Mouse (Mus musculus): ENCODE data around the gene Gm10197. TPM values are rescaled to one million over a fixed set of nuclear protein-coding genes. Genes with fewer than 3 reads are reported as not detected.

The Gm10197 gene
- polyA plus RNA-seq, 1 experiment, result not detected

GRCm38 (mm10) chr19:53360265-53360958 is 11.2 kb downstream of the Gm10197 start:
- Histone ChIP-seq H3K27me3 (replicated peaks; ENCODE audit: control insufficient read depth, insufficient read depth, low read length) (no peaks in the 10 kb centered on the region), H3K4me3 (ENCODE audit: insufficient read depth, low read depth, low read length) (peak overlapping the region; percentile 16; the same call in 1 of the 2 replicates), H3K36me3 (ENCODE audit: control insufficient read depth, insufficient read depth, low read length) (no peaks in the 10 kb centered on the region), H3K27ac (ENCODE audit: insufficient read depth, low read depth, low read length) (peak overlapping the region; percentile 59), H3K4me1 (ENCODE audit: control insufficient read depth, insufficient read depth, low read length) (peaks cover 3% of the 10 kb centered on the region; the same call in 1 of the 2 replicates)
- WGBS, result 40% methylated on average over 8 of the region's 8 CpGs
- TF ChIP-seq CTCF (conservative IDR thresholded peaks at IDR 0.05; ENCODE audit: insufficient read depth, insufficient read length, low read depth, low read length) (no peak), POLR2A (IDR thresholded peaks at IDR 0.05; ENCODE audit: low read depth, low read length) (no peak)
- peak; percentile 85 for DNase-seq

GRCm38 (mm10) chr19:53359160-53360033 is 12.2 kb downstream of the Gm10197 start:
- no peaks in the 10 kb centered on the region for H3K36me3 ChIP-seq (ENCODE audit: control insufficient read depth, insufficient read depth, low read length)
- H3K4me1 ChIP-seq (ENCODE audit: control insufficient read depth, insufficient read depth, low read length), result peaks cover 3% of the 10 kb centered on the region; the same call in 1 of the 2 replicates
- no peaks in the 10 kb centered on the region for H3K27me3 ChIP-seq (replicated peaks; ENCODE audit: control insufficient read depth, insufficient read depth, low read length)
- H3K4me3 ChIP-seq (ENCODE audit: insufficient read depth, low read depth, low read length), result peak overlapping the region; percentile 16
- peak; percentile 73 for DNase-seq
- 56% methylated on average over 22 of the region's 22 CpGs for WGBS
- TF ChIP-seq POLR2A (IDR thresholded peaks at IDR 0.05; ENCODE audit: low read depth, low read length) (no peak), CTCF (conservative IDR thresholded peaks at IDR 0.05; ENCODE audit: insufficient read depth, insufficient read length, low read depth, low read length) (no peak)
- peak overlapping the region; percentile 55 for H3K27ac ChIP-seq (ENCODE audit: insufficient read depth, low read depth, low read length)

- WGBS, result 88% methylated on average over 16 of the region's 16 CpGs
- Histone ChIP-seq H3K36me3 (ENCODE audit: control insufficient read depth, insufficient read depth, low read length) (no peaks in the 10 kb centered on the region), H3K27ac (ENCODE audit: insufficient read depth, low read depth, low read length) (no peak overlapping the region), H3K27me3 (replicated peaks; ENCODE audit: control insufficient read depth, insufficient read depth, low read length) (no peaks in the 10 kb centered on the region), H3K4me3 (ENCODE audit: insufficient read depth, low read depth, low read length) (no peak overlapping the region), H3K4me1 (ENCODE audit: control insufficient read depth, insufficient read depth, low read length) (peaks cover 10% of the 10 kb centered on the region; the same call in 1 of the 2 replicates)
- TF ChIP-seq CTCF (conservative IDR thresholded peaks at IDR 0.05; ENCODE audit: insufficient read depth, insufficient read length, low read depth, low read length), result no peak
- no peak for TF ChIP-seq POLR2A (IDR thresholded peaks at IDR 0.05; ENCODE audit: low read depth, low read length)
- no peak for DNase-seq
Observed at GRCm38 (mm10) chr19:53355065-53355464, 16.5 kb downstream of the Gm10197 start.

- DNase-seq, result peak; percentile 45
- Histone ChIP-seq H3K4me1 (ENCODE audit: control insufficient read depth, insufficient read depth, low read length) (peaks cover 10% of the 10 kb centered on the region; the same call in 1 of the 2 replicates), H3K36me3 (ENCODE audit: control insufficient read depth, insufficient read depth, low read length) (no peaks in the 10 kb centered on the region), H3K27ac (ENCODE audit: insufficient read depth, low read depth, low read length) (no peak overlapping the region), H3K4me3 (ENCODE audit: insufficient read depth, low read depth, low read length) (no peak overlapping the region), H3K27me3 (replicated peaks; ENCODE audit: control insufficient read depth, insufficient read depth, low read length) (no peaks in the 10 kb centered on the region)
- TF ChIP-seq POLR2A (IDR thresholded peaks at IDR 0.05; ENCODE audit: low read depth, low read length) (no peak), CTCF (conservative IDR thresholded peaks at IDR 0.05; ENCODE audit: insufficient read depth, insufficient read length, low read depth, low read length) (no peak)
- WGBS, result 55% methylated on average over 7 of the region's 7 CpGs
Observed at GRCm38 (mm10) chr19:53354271-53355000, 17.1 kb downstream of the Gm10197 start.

GRCm38 (mm10) chr19:53353864-53354263 is 17.7 kb downstream of the Gm10197 start:
- Histone ChIP-seq H3K27ac (ENCODE audit: insufficient read depth, low read depth, low read length) (no peak overlapping the region), H3K4me1 (ENCODE audit: control insufficient read depth, insufficient read depth, low read length) (peaks cover 7% of the 10 kb centered on the region; the same call in 1 of the 2 replicates), H3K4me3 (ENCODE audit: insufficient read depth, low read depth, low read length) (no peak overlapping the region), H3K27me3 (replicated peaks; ENCODE audit: control insufficient read depth, insufficient read depth, low read length) (no peaks in the 10 kb centered on the region), H3K36me3 (ENCODE audit: control insufficient read depth, insufficient read depth, low read length) (no peaks in the 10 kb centered on the region)
- WGBS, result 65% methylated on average over 7 of the region's 7 CpGs
- DNase-seq, result no peak
- no peak for TF ChIP-seq POLR2A (IDR thresholded peaks at IDR 0.05; ENCODE audit: low read depth, low read length)
- TF ChIP-seq CTCF (conservative IDR thresholded peaks at IDR 0.05; ENCODE audit: insufficient read depth, insufficient read length, low read depth, low read length), result no peak

GRCm38 (mm10) chr19:53345766-53346165 is 25.8 kb downstream of the Gm10197 start:
- Histone ChIP-seq H3K4me3 (ENCODE audit: insufficient read depth, low read depth, low read length) (no peak overlapping the region), H3K4me1 (ENCODE audit: control insufficient read depth, insufficient read depth, low read length) (peaks cover 22% of the 10 kb centered on the region), H3K27me3 (replicated peaks; ENCODE audit: control insufficient read depth, insufficient read depth, low read length) (no peaks in the 10 kb centered on the region), H3K36me3 (ENCODE audit: control insufficient read depth, insufficient read depth, low read length) (no peaks in the 10 kb centered on the region; the same call in 1 of the 2 replicates), H3K27ac (ENCODE audit: insufficient read depth, low read depth, low read length) (no peak overlapping the region)
- 67% methylated on average over 14 of the region's 14 CpGs for WGBS
- no peak for DNase-seq
- TF ChIP-seq POLR2A (IDR thresholded peaks at IDR 0.05; ENCODE audit: low read depth, low read length) (no peak), CTCF (conservative IDR thresholded peaks at IDR 0.05; ENCODE audit: insufficient read depth, insufficient read length, low read depth, low read length) (no peak)
